Mouse (Mus musculus): Measurements from ENCODE around the gene Zfp354c.

DNA sequence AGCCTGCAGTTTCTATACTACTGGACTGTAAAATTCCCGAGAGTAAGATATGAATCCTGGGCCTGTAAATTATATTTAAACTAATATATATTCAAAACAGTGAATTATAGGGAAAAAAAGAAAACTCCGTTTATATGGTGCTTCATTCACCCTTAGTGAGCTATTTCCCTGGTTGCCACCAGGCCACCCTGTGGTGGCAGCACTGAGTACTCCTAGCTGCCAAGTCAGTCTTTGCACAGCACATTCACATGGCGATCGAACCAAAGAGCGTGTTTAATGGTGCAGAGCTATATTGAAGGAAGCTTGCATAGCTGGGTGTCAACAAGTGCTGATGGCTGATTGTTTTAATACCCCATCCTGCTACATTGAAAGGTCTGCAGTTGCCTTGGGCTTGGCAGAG lies 19.5 kb upstream of the Zfp354c start:
- peak; percentile 54 for TF ChIP-seq CTCF (IDR thresholded peaks at IDR 0.05; ENCODE audit: extremely low read depth, insufficient read depth, low read length)
- no peak for TF ChIP-seq POLR2A (IDR thresholded peaks at IDR 0.05; ENCODE audit: extremely low read depth, insufficient read depth, low read length)

Measured in cortical plate, adult 2 months (tissue).